Mouse (Mus musculus): ENCODE data around the gene Itga4.

- no peak for TF ChIP-seq FLI1 (IDR thresholded peaks at IDR 0.05; ENCODE audit: low read length)
- TF ChIP-seq GATA1 (IDR thresholded peaks at IDR 0.05; ENCODE audit: borderline replicate concordance, low read length): no peak
Observed at GRCm38 (mm10) chr2:79367451-79368450, 112.5 kb downstream of the Itga4 start.
